10 mouse cellular contexts compared by ENCODE assay signal in the genomic region with DNA sequence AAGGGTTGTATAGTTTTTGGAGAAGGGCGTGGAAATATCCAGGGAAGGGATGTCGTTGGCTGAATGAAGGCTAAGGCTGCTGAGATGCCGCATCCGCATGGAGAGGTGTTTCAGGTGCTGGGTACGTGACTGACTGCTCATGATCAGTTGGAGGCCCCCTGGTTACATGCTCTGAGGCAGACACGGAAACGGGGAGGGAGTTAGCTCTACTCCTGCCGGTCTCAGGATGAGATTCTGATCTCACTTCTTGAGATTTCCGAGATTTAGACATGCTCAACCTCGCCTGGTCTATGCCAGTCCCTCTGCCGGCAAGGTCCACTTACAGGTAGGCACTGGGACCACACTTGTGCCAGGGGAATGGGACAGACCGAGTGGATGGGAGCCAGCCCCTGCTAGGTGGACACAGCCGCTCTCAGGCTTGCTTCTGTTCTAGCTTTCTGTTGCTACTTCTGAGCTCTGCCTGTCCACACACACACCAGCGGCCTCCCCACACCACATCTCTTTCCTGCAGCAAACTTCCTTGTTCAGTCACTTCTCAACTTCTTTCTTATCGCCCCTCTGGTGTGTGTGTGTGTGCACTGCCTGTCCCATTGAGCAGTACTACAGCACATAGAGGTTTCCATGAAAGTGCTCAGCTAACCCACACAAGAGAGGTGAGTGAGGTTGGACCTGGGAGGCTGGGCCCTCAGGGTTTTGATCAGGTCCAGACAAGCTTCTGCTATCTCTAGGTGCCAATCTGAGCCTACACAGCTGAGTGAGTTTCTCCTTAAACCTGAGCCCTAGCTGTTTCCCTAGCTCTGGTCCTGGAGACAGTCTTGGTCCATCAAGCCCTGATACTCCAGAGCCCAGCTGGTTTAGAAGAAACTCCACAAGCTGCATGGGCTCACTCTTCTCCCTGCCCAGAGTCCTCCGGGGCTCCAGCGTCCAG. TPM values are rescaled to one million over a fixed set of nuclear protein-coding genes. Genes with fewer than 3 reads are reported as not detected.
DNase-seq lines count a peak whose midpoint lies in the region; ATAC-seq and TF ChIP-seq lines count a peak whose summit lies in the region.
"Had no signal": no experiment of that assay in that cellular context is flagged by ENCODE, and none has a peak within 500 bp of the region (broad histone marks: within the 10 kb centered on the region; RNA-seq: fewer than 3 reads in every experiment).

No protein-coding gene starts in this region.

- no peak overlapping the region for H3K9ac ChIP-seq in midbrain, embryonic 13.5 days (replicated peaks)
- H3K9ac ChIP-seq: liver, postnatal 0 days had no signal

- 0 out of 2 replicates have a peak overlapping the region, but pooled peaks have one; percentile 23 for H3K4me3 ChIP-seq in E14TG2a.4 (replicated peaks; ENCODE audit: low read length)
- H3K4me3 ChIP-seq in midbrain, embryonic 13.5 days (replicated peaks): no peak overlapping the region

- WGBS in midbrain, embryonic 13.5 days: 78% methylated on average over 17 of the region's 17 CpGs

- H3K36me3 ChIP-seq in E14TG2a.4 (ENCODE audit: insufficient read depth, low read length): no peaks in the 10 kb centered on the region
- H3K36me3 ChIP-seq in midbrain, embryonic 13.5 days: peaks cover 3% of the 10 kb centered on the region; the same call in 1 of the 2 replicates

- H3K4me2 ChIP-seq in midbrain, embryonic 13.5 days (replicated peaks): no peak overlapping the region

- peaks cover 9% of the 10 kb centered on the region; the same call in 1 of the 2 replicates for H3K27me3 ChIP-seq in E14TG2a.4 (ENCODE audit: insufficient read depth, low read length)
- no peaks in the 10 kb centered on the region for H3K27me3 ChIP-seq in midbrain, embryonic 13.5 days

- H3K4me1 ChIP-seq in E14TG2a.4 (replicated peaks; ENCODE audit: low read depth, low read length): peaks cover 76% of the 10 kb centered on the region
- peaks cover 51% of the 10 kb centered on the region for H3K4me1 ChIP-seq in midbrain, embryonic 13.5 days (replicated peaks)

- ATAC-seq in hematopoietic stem cell, adult 5-6 weeks (replicated peaks in 1 of 2; ENCODE audit: insufficient read depth in 1 of 2, low FRiP score in 2 of 2, low TSS enrichment in 1 of 2, low read depth in 1 of 2, poor library complexity in 2 of 2, severe bottlenecking in 2 of 2): peak; percentile 59 to 82
- no peak; the same call in 1 of the 2 replicates for ATAC-seq in midbrain, embryonic 13.5 days
- ATAC-seq: liver, postnatal 0 days had no signal

- no peaks in the 10 kb centered on the region for H3K9me3 ChIP-seq in E14TG2a.4 (ENCODE audit: low read length)
- H3K9me3 ChIP-seq in midbrain, embryonic 13.5 days: no peaks in the 10 kb centered on the region

- DNase-seq in layer of hippocampus, adult 9-11 months: peak; percentile 47
- no peak for DNase-seq in layer of hippocampus, postnatal 25 days (ENCODE audit: extremely low spot score in 1 of 2, low spot score in 1 of 2)
- no peak for DNase-seq in natural killer cell, adult 2 months (ENCODE audit: low spot score in 2 of 2)
- DNase-seq in ovary, adult 18-20 months (ENCODE audit: low spot score): no peak
- no peak for DNase-seq in right cerebral cortex, postnatal 10 days (ENCODE audit: low spot score in 2 of 2)
- DNase-seq: cerebellum, adult 9-10 months; liver, postnatal 0 days had no signal

- peak overlapping the region; percentile 72 for H3K27ac ChIP-seq in midbrain, embryonic 13.5 days

- no peak for TF ChIP-seq CTCF in E14TG2a.4 (conservative IDR thresholded peaks at IDR 0.05; ENCODE audit: low read length)

RNA-seq across cellular contexts. Expression of a gene that starts 44.8 kb away (rescaled TPM):
- total RNA-seq in layer of hippocampus, postnatal 25 days (2021): 10 to 100 TPM; 13.2 to 15.2 TPM
- total RNA-seq in hematopoietic stem cell, adult 5-6 weeks (2017): 1.2 and 2.1 TPM in 2 replicates
- 43.1 and 44.5 TPM in 2 replicates for polyA plus RNA-seq in midbrain, embryonic 13.5 days (2015; fragmentation: Nextera tagmentation; extraction: Ambion mirVana)
